Comparison of ENCODE assay signal across 8 mouse cellular contexts in the genomic region with DNA sequence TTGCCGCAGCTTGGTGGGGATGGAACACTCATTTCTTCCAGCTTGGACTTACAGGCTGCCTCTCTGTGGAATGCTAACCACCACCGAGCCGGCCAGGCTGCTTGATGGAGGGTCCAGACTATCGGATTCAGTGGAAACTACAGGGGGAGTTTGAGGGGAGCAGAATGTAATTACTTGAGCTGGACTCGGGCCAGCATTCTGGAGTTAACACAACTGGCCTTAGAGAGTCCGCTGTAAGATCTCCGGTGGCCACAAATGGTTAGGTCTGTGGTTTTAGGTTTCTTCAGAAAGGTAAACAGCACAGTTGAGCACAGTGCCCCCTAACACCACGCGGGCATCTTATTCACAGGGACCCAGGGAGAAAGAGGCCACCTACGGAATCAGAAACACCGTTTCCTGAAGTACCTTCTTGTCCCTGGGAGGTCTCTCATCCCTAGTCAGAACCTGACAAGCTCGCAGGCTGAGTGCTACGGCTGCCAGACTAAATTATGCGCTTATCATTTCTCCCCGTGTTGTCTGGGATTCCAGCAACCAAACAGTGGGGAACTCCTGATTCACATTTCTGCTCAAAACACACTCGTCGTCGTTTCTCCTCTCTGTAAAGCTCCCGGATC. TPM values are rescaled to one million over a fixed set of nuclear protein-coding genes. Genes with fewer than 3 reads are reported as not detected.
A peak's percentile ranks its signal among the peaks of the same experiment; 100 is the strongest.
DNase-seq lines count a peak whose midpoint lies in the region; ATAC-seq and TF ChIP-seq lines count a peak whose summit lies in the region.

No protein-coding gene starts in this region.

- H3K27ac ChIP-seq in liver, embryonic 11.5 days (ENCODE audit: low read depth, low read length): no peak overlapping the region
- peak overlapping the region; percentile 88 for H3K27ac ChIP-seq in embryonic fibroblast, embryonic 13.5 days (ENCODE audit: insufficient read depth, low read length)
- peak overlapping the region; percentile 82 for H3K27ac ChIP-seq in limb, embryonic 10.5 days
- H3K27ac ChIP-seq in neural tube, embryonic 14.5 days (ENCODE audit: low read depth, low read length): no peak overlapping the region; the same call in 1 of the 2 replicates

- H3K36me3 ChIP-seq in liver, embryonic 11.5 days (ENCODE audit: control insufficient read depth, insufficient read depth, low read length): no peaks in the 10 kb centered on the region
- no peaks in the 10 kb centered on the region for H3K36me3 ChIP-seq in limb, embryonic 10.5 days
- no peaks in the 10 kb centered on the region for H3K36me3 ChIP-seq in neural tube, embryonic 14.5 days (ENCODE audit: control insufficient read depth, insufficient read depth, low read length)

- peak overlapping the region; percentile 60 for H3K4me2 ChIP-seq in liver, embryonic 11.5 days
- H3K4me2 ChIP-seq in neural tube, embryonic 14.5 days (ENCODE audit: low read depth, low read length): peak overlapping the region; percentile 23

- H3K9ac ChIP-seq in liver, embryonic 11.5 days (ENCODE audit: low read depth, low read length): no peak overlapping the region; the same call in 1 of the 2 replicates
- H3K9ac ChIP-seq in neural tube, embryonic 14.5 days (replicated peaks; ENCODE audit: low read depth, low read length): no peak overlapping the region

- peak; percentile 39; the same call in 1 of the 2 replicates for ATAC-seq in liver, embryonic 11.5 days (replicated peaks; ENCODE audit: low FRiP score)
- no peak for ATAC-seq in neural tube, embryonic 14.5 days (ENCODE audit: low read depth)

- peak overlapping the region; percentile 25; the same call in 1 of the 2 replicates for H3K4me3 ChIP-seq in liver, embryonic 11.5 days (ENCODE audit: low read depth, low read length)
- no peak overlapping the region for H3K4me3 ChIP-seq in embryonic fibroblast, embryonic 13.5 days (ENCODE audit: insufficient read depth, low read length)
- peak overlapping the region; percentile 28 for H3K4me3 ChIP-seq in limb, embryonic 10.5 days
- H3K4me3 ChIP-seq in neural tube, embryonic 14.5 days (ENCODE audit: low read depth, low read length): 0 out of 2 replicates have a peak overlapping the region, but pooled peaks have one; percentile 1

- peaks cover 9% of the 10 kb centered on the region for H3K4me1 ChIP-seq in liver, embryonic 11.5 days (replicated peaks; ENCODE audit: control insufficient read depth, insufficient read depth, low read length)
- H3K4me1 ChIP-seq in embryonic fibroblast, embryonic 13.5 days (ENCODE audit: control insufficient read depth, insufficient read depth, low read length): peaks cover 11% of the 10 kb centered on the region
- peaks cover 77% of the 10 kb centered on the region for H3K4me1 ChIP-seq in limb, embryonic 10.5 days
- H3K4me1 ChIP-seq in neural tube, embryonic 14.5 days (ENCODE audit: control insufficient read depth, insufficient read depth, low read length): no peaks in the 10 kb centered on the region

- no peaks in the 10 kb centered on the region for H3K27me3 ChIP-seq in liver, embryonic 11.5 days (replicated peaks; ENCODE audit: control insufficient read depth, insufficient read depth, low read length)
- H3K27me3 ChIP-seq in limb, embryonic 10.5 days (ENCODE audit: low read depth, poor library complexity, severe bottlenecking): no peaks in the 10 kb centered on the region
- H3K27me3 ChIP-seq in neural tube, embryonic 14.5 days (ENCODE audit: control insufficient read depth, insufficient read depth, low read length): no peaks in the 10 kb centered on the region

- WGBS in liver, embryonic 11.5 days: 22% methylated on average over 19 of the region's 19 CpGs
- 22% methylated on average over 19 of the region's 19 CpGs for WGBS in limb, embryonic 10.5 days
- 17% methylated on average over 19 of the region's 19 CpGs for WGBS in neural tube, embryonic 14.5 days

- no peaks in the 10 kb centered on the region for H3K9me3 ChIP-seq in liver, embryonic 11.5 days (ENCODE audit: control insufficient read depth, low read length)
- no peaks in the 10 kb centered on the region for H3K9me3 ChIP-seq in limb, embryonic 10.5 days (replicated peaks)
- no peaks in the 10 kb centered on the region for H3K9me3 ChIP-seq in neural tube, embryonic 14.5 days (ENCODE audit: control insufficient read depth, low read length)

- TF ChIP-seq POLR2A in embryonic fibroblast, embryonic 13.5 days (IDR thresholded peaks at IDR 0.05; ENCODE audit: low read depth, low read length): 0 out of 2 replicates have a peak, but pooled peaks have one; percentile 8

- DNase-seq in liver, embryonic 11.5 days (ENCODE audit: low spot score): no peak
- no peak for DNase-seq in liver
- DNase-seq in limb, embryonic 10.5 days (ENCODE audit: low spot score): peak; percentile 60
- no peak for DNase-seq in cerebellum, adult 8-10 months
- DNase-seq in urinary bladder, postnatal 10 days (ENCODE audit: low spot score): no peak
- DNase-seq in layer of hippocampus, adult 9-11 months: no peak

- no peak for TF ChIP-seq CTCF in embryonic fibroblast, embryonic 13.5 days (IDR thresholded peaks at IDR 0.05; ENCODE audit: borderline replicate concordance, insufficient read depth, low read length)

RNA-seq across cellular contexts. Expression of gene Llph, which starts 45.5 kb away (rescaled TPM):
- polyA plus RNA-seq in liver, embryonic 11.5 days (2014; fragmentation: Nextera tagmentation; extraction: Ambion mirVana): 86.5 and 92.3 TPM in 2 replicates
- 31.6 and 49.1 TPM in 2 replicates for polyA plus RNA-seq in embryonic fibroblast, embryonic 13.5 days (2011; ENCODE audit: insufficient read length, low read depth, missing spikeins)
- 61.6 and 70.2 TPM in 2 replicates for polyA plus RNA-seq in limb, embryonic 10.5 days (2016; fragmentation: Nextera tagmentation; extraction: Ambion mirVana)
- polyA plus RNA-seq in neural tube, embryonic 14.5 days (2014; fragmentation: Nextera tagmentation; extraction: Ambion mirVana): 41.3 and 44.3 TPM in 2 replicates

Comparison
In these comparisons a context has a peak if more than half of its experiments do, and no peak if none do; other contexts are left out.
1. H3K27ac ChIP-seq: peak in embryonic fibroblast, embryonic 13.5 days (single experiment) and limb, embryonic 10.5 days (single experiment); none in liver, embryonic 11.5 days (single experiment) and neural tube, embryonic 14.5 days (single experiment).